Mouse (Mus musculus) cerebellum, postnatal 4 days (tissue): ENCODE data around the gene Plscr3.
A peak's percentile ranks its signal among the peaks of the same experiment; 100 is the strongest.

ENCODE experiments used
- DNase-seq, 2 experiments: peaks; one replicate each; pipeline ENCODE4 v3.0.0; 2022; ENCODE audit warnings: low spot score in 2 of 2, mixed read lengths in 1 of 2

The Plscr3 gene

GRCm38 (mm10) chr11:69891482-69891881 lies 45.3 kb downstream of the Plscr3 start:
- DNase-seq, result no peak

- DNase-seq, result no peak
Measured at GRCm38 (mm10) chr11:69894671-69895070, 48.5 kb downstream of the Plscr3 start.

- DNase-seq, result no peak
Measured at GRCm38 (mm10) chr11:69895291-69895690, 49.1 kb downstream of the Plscr3 start, which contains the start of gene Acap1. Acap1 (minus strand) TSS chr11:69895539.

- no peak for DNase-seq
Measured at GRCm38 (mm10) chr11:69899870-69900269, 53.7 kb downstream of the Plscr3 start.

- peak; percentile 47 to 78 for DNase-seq
Measured at GRCm38 (mm10) chr11:69900471-69901405, 54.6 kb downstream of the Plscr3 start, which contains the start of the genes 2810408A11Rik and Neurl4. 2810408A11Rik (minus strand) TSS chr11:69900987. Neurl4 (plus strand) TSS chr11:69901072.

- peak; percentile 81 to 93 for DNase-seq
Measured at GRCm38 (mm10) chr11:69901406-69901846, 55.2 kb downstream of the Plscr3 start.
